Mouse (Mus musculus): ENCODE measurements around the gene Ramp2. TPM values are rescaled to one million over a fixed set of nuclear protein-coding genes. Genes with fewer than 3 reads are reported as not detected.
A peak's percentile ranks its signal among the peaks of the same experiment; 100 is the strongest.

Gene Ramp2
- total RNA-seq, 2 experiments from 2014 or later, result not detected

DNA sequence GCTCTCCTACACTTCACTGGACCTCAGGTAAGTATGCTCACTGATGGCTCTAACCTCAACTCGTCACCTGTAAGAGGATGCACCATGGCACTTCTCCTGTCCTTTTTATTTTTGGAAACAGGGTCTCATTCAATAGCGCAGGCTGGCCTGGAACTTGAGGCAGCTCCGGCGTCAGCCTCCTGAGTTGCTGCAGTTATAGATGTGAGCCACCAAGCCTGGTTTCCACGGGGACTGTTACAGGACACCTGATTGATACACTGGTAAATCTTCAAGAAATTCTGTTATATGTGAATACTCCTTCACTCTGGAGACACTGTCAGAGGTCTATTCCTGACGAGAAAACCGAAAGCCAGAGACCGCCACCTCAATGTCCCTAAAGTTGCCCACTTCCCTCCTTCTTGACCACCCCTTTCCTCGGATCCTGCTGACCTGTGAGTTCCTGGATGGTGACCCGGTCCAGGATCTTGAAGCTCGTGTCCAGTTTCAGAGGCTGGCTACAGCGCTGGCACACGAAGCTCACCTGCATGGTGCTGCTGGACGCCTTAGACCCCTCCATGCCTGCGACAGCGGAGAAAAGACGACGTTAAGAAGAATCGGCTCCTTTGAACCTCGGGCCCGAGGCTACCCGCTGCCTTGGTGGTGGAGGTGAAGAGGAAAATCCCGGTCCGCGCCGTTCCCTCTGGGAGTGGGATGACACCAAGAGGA is 55.6 kb downstream of the Ramp2 start:
- peak; percentile 48 for ATAC-seq (replicated peaks; ENCODE audit: low FRiP score, poor library complexity, severe bottlenecking)

- peak; percentile 94 for ATAC-seq (replicated peaks; ENCODE audit: low FRiP score, poor library complexity, severe bottlenecking)
Observed at GRCm38 (mm10) chr11:101302004-101302798, 56.4 kb downstream of the Ramp2 start, which contains the start of gene Becn1. TSS of gene Becn1 (minus strand) at chr11:101302286.

- no peak for ATAC-seq (replicated peaks; ENCODE audit: low FRiP score, poor library complexity, severe bottlenecking)
Observed at GRCm38 (mm10) chr11:101307744-101308143, 61.9 kb downstream of the Ramp2 start.

Other genes starting within 250 kb of the Ramp2 start
- 316 and 341 TPM in 2 replicates for gene Atp6v0a1, start 236.6 kb upstream of the Ramp2 start, total RNA-seq (2015; ENCODE audit: low replicate concordance)
- 355 and 494 TPM in 2 replicates for gene Atp6v0a1, start 236.6 kb upstream of the Ramp2 start, total RNA-seq (2017; ENCODE audit: low replicate concordance)
- gene Naglu, start 176.0 kb upstream of the Ramp2 start, total RNA-seq (2015; ENCODE audit: low replicate concordance), result 2.2 and 3.8 TPM in 2 replicates
- gene Naglu, start 176.0 kb upstream of the Ramp2 start, total RNA-seq (2017; ENCODE audit: low replicate concordance), result 4.5 and 9.9 TPM in 2 replicates
- 2.2 TPM in 1 of 2 replicates, not detected in the other for gene Hsd17b1, start 167.6 kb upstream of the Ramp2 start, total RNA-seq (2015; ENCODE audit: low replicate concordance)
- 0.26 TPM in 1 of 2 replicates, not detected in the other for gene Hsd17b1, start 167.6 kb upstream of the Ramp2 start, total RNA-seq (2017; ENCODE audit: low replicate concordance)
- gene Coasy, start 163.5 kb upstream of the Ramp2 start, total RNA-seq (2015; ENCODE audit: low replicate concordance), result 2.5 and 3.8 TPM in 2 replicates
- 1.7 and 6.8 TPM in 2 replicates for gene Coasy, start 163.5 kb upstream of the Ramp2 start, total RNA-seq (2017; ENCODE audit: low replicate concordance)
- 36.0 and 43.6 TPM in 2 replicates for gene Mlx, start 158.8 kb upstream of the Ramp2 start, total RNA-seq (2015; ENCODE audit: low replicate concordance)
- gene Mlx, start 158.8 kb upstream of the Ramp2 start, total RNA-seq (2017; ENCODE audit: low replicate concordance), result 16.8 and 26.4 TPM in 2 replicates
- 5.9 and 7.9 TPM in 2 replicates for gene Psmc3ip, start 150.6 kb upstream of the Ramp2 start, total RNA-seq (2015; ENCODE audit: low replicate concordance)
- gene Psmc3ip, start 150.6 kb upstream of the Ramp2 start, total RNA-seq (2017; ENCODE audit: low replicate concordance), result 13.2 and 29.0 TPM in 2 replicates
- gene Retreg3, start 126.1 kb upstream of the Ramp2 start, total RNA-seq (2015; ENCODE audit: low replicate concordance), result 24.5 and 25.6 TPM in 2 replicates
- gene Retreg3, start 126.1 kb upstream of the Ramp2 start, total RNA-seq (2017; ENCODE audit: low replicate concordance), result 38.7 and 57.9 TPM in 2 replicates
- gene Tubg1, start 126.1 kb upstream of the Ramp2 start, total RNA-seq (2015; ENCODE audit: low replicate concordance), result 29.3 and 38.2 TPM in 2 replicates
- gene Tubg1, start 126.1 kb upstream of the Ramp2 start, total RNA-seq (2017; ENCODE audit: low replicate concordance), result 30.8 and 40.7 TPM in 2 replicates
- gene Tubg2, start 90.1 kb upstream of the Ramp2 start, total RNA-seq (2015; ENCODE audit: low replicate concordance), result not detected in 2 replicates
- gene Tubg2, start 90.1 kb upstream of the Ramp2 start, total RNA-seq (2017; ENCODE audit: low replicate concordance), result not detected in 2 replicates
- gene Cntnap1, start 75.5 kb upstream of the Ramp2 start, total RNA-seq (2015; ENCODE audit: low replicate concordance), result not detected in 2 replicates
- not detected in 2 replicates for gene Cntnap1, start 75.5 kb upstream of the Ramp2 start, total RNA-seq (2017; ENCODE audit: low replicate concordance)
- not detected in 2 replicates for gene Plekhh3, start 74.7 kb upstream of the Ramp2 start, total RNA-seq (2015; ENCODE audit: low replicate concordance)
- not detected in 2 replicates for gene Plekhh3, start 74.7 kb upstream of the Ramp2 start, total RNA-seq (2017; ENCODE audit: low replicate concordance)
- gene Ccr10, start 70.6 kb upstream of the Ramp2 start, total RNA-seq (2015; ENCODE audit: low replicate concordance), result not detected in 2 replicates
- gene Ccr10, start 70.6 kb upstream of the Ramp2 start, total RNA-seq (2017; ENCODE audit: low replicate concordance), result not detected in 2 replicates
- 32.3 and 58.4 TPM in 2 replicates for gene Ezh1, start 19.6 kb upstream of the Ramp2 start, total RNA-seq (2015; ENCODE audit: low replicate concordance)
- gene Ezh1, start 19.6 kb upstream of the Ramp2 start, total RNA-seq (2017; ENCODE audit: low replicate concordance), result 43.8 and 53.9 TPM in 2 replicates
- gene Vps25, start 7.7 kb downstream of the Ramp2 start, total RNA-seq (2015; ENCODE audit: low replicate concordance), result 133 and 142 TPM in 2 replicates
- 27.3 and 31.7 TPM in 2 replicates for gene Vps25, start 7.7 kb downstream of the Ramp2 start, total RNA-seq (2017; ENCODE audit: low replicate concordance)
- 0.72 and 5.9 TPM in 2 replicates for gene Wnk4, start 14.5 kb downstream of the Ramp2 start, total RNA-seq (2015; ENCODE audit: low replicate concordance)
- gene Wnk4, start 14.5 kb downstream of the Ramp2 start, total RNA-seq (2017; ENCODE audit: low replicate concordance), result 2.8 and 3.1 TPM in 2 replicates
- 5.8 and 10.1 TPM in 2 replicates for gene Cntd1, start 33.0 kb downstream of the Ramp2 start, total RNA-seq (2015; ENCODE audit: low replicate concordance)
- 11.1 and 11.6 TPM in 2 replicates for gene Cntd1, start 33.0 kb downstream of the Ramp2 start, total RNA-seq (2017; ENCODE audit: low replicate concordance)
- 19.8 and 33.1 TPM in 2 replicates for gene Coa3, start 33.1 kb downstream of the Ramp2 start, total RNA-seq (2015; ENCODE audit: low replicate concordance)
- gene Coa3, start 33.1 kb downstream of the Ramp2 start, total RNA-seq (2017; ENCODE audit: low replicate concordance), result 5.3 and 16.2 TPM in 2 replicates
- gene Becn1, start 56.3 kb downstream of the Ramp2 start, total RNA-seq (2015; ENCODE audit: low replicate concordance), result 71.4 and 72.5 TPM in 2 replicates
- gene Becn1, start 56.3 kb downstream of the Ramp2 start, total RNA-seq (2017; ENCODE audit: low replicate concordance), result 273 TPM in 2 replicates
- gene Psme3, start 70.2 kb downstream of the Ramp2 start, total RNA-seq (2015; ENCODE audit: low replicate concordance), result 425 and 456 TPM in 2 replicates
- 261 and 313 TPM in 2 replicates for gene Psme3, start 70.2 kb downstream of the Ramp2 start, total RNA-seq (2017; ENCODE audit: low replicate concordance)
- gene Aoc2, start 79.0 kb downstream of the Ramp2 start, total RNA-seq (2015; ENCODE audit: low replicate concordance), result 25.2 and 38.6 TPM in 2 replicates
- gene Aoc2, start 79.0 kb downstream of the Ramp2 start, total RNA-seq (2017; ENCODE audit: low replicate concordance), result 12.8 and 18.9 TPM in 2 replicates
- gene Aoc3, start 84.6 kb downstream of the Ramp2 start, total RNA-seq (2015; ENCODE audit: low replicate concordance), result 2.5 TPM in 1 of 2 replicates, not detected in the other
- 0.51 TPM in 1 of 2 replicates, not detected in the other for gene Aoc3, start 84.6 kb downstream of the Ramp2 start, total RNA-seq (2017; ENCODE audit: low replicate concordance)
- not detected in 2 replicates for gene G6pc, start 121.5 kb downstream of the Ramp2 start, total RNA-seq (2015; ENCODE audit: low replicate concordance)
- gene G6pc, start 121.5 kb downstream of the Ramp2 start, total RNA-seq (2017; ENCODE audit: low replicate concordance), result not detected in 2 replicates
- gene Aarsd1, start 171.6 kb downstream of the Ramp2 start, total RNA-seq (2015; ENCODE audit: low replicate concordance), result 2.1 and 20.9 TPM in 2 replicates
- 13.1 and 27.7 TPM in 2 replicates for gene Aarsd1, start 171.6 kb downstream of the Ramp2 start, total RNA-seq (2017; ENCODE audit: low replicate concordance)
- gene Gm27029, start 178.8 kb downstream of the Ramp2 start, total RNA-seq (2015; ENCODE audit: low replicate concordance), result 3.2 TPM in 1 of 2 replicates, not detected in the other
- gene Gm27029, start 178.8 kb downstream of the Ramp2 start, total RNA-seq (2017; ENCODE audit: low replicate concordance), result not detected in 2 replicates
- gene Rundc1, start 179.1 kb downstream of the Ramp2 start, total RNA-seq (2015; ENCODE audit: low replicate concordance), result 0.42 and 1.8 TPM in 2 replicates
- 1.8 and 2.6 TPM in 2 replicates for gene Rundc1, start 179.1 kb downstream of the Ramp2 start, total RNA-seq (2017; ENCODE audit: low replicate concordance)
- gene Ptges3l, start 179.3 kb downstream of the Ramp2 start, total RNA-seq (2015; ENCODE audit: low replicate concordance), result not detected in 2 replicates
- gene Ptges3l, start 179.3 kb downstream of the Ramp2 start, total RNA-seq (2017; ENCODE audit: low replicate concordance), result not detected in 2 replicates
- gene Rpl27, start 196.3 kb downstream of the Ramp2 start, total RNA-seq (2015; ENCODE audit: low replicate concordance), result 179 and 183 TPM in 2 replicates
- gene Rpl27, start 196.3 kb downstream of the Ramp2 start, total RNA-seq (2017; ENCODE audit: low replicate concordance), result 266 and 615 TPM in 2 replicates
- gene Ifi35, start 202.4 kb downstream of the Ramp2 start, total RNA-seq (2015; ENCODE audit: low replicate concordance), result 39.8 and 73.2 TPM in 2 replicates
- 43.6 and 47.4 TPM in 2 replicates for gene Ifi35, start 202.4 kb downstream of the Ramp2 start, total RNA-seq (2017; ENCODE audit: low replicate concordance)
- gene Rnd2, start 219.0 kb downstream of the Ramp2 start, total RNA-seq (2015; ENCODE audit: low replicate concordance), result not detected in 2 replicates
- gene Rnd2, start 219.0 kb downstream of the Ramp2 start, total RNA-seq (2017; ENCODE audit: low replicate concordance), result not detected in 2 replicates
- 9.0 and 13.4 TPM in 2 replicates for gene Vat1, start 220.2 kb downstream of the Ramp2 start, total RNA-seq (2015; ENCODE audit: low replicate concordance)
- 4.7 and 6.1 TPM in 2 replicates for gene Vat1, start 220.2 kb downstream of the Ramp2 start, total RNA-seq (2017; ENCODE audit: low replicate concordance)